Mouse (Mus musculus) forebrain, embryonic 14.5 days (tissue): ENCODE results near the gene Upk1a. TPM values are rescaled to one million over a fixed set of nuclear protein-coding genes. Genes with fewer than 3 reads are reported as not detected.
A peak's percentile ranks its signal among the peaks of the same experiment; 100 is the strongest.

Source experiments
- ATAC-seq: fragments of 200-750 bp; cut with Nextera tagmentation; 2 replicates; pipeline ENCODE4 v1.8.0; 2017; ENCODE audit warnings: mild to moderate bottlenecking, moderate library complexity
- DNase-seq: peaks from one replicate; pipeline ENCODE4 v3.0.0-alpha.2; 2015; ENCODE audit warnings: low spot score
- H3K27ac ChIP-seq: fragments of 300-500 bp; sonication (generic); 2 replicates; pipeline ENCODE4 v1.5.1; 2014; ENCODE audit warnings: low read depth, mild to moderate bottlenecking, control low read depth, low read length, moderate library complexity
- H3K27me3 ChIP-seq: fragments of 300-500 bp; sonication (generic); replicated peaks from 2 replicates; pipeline ENCODE4 v1.6.1; 2014; ENCODE audit warnings: low read length, control low read depth, mixed read lengths; ENCODE audit not compliant: control insufficient read depth, insufficient read depth
- H3K36me3 ChIP-seq: fragments of 300-500 bp; sonication (generic); 2 replicates; pipeline ENCODE4 v1.6.1; 2014; ENCODE audit warnings: low read length, control low read depth; ENCODE audit not compliant: control insufficient read depth, insufficient read depth
- H3K4me1 ChIP-seq: fragments of 300-500 bp; sonication (generic); 2 replicates; pipeline ENCODE4 v1.6.1; 2014; ENCODE audit warnings: antibody characterized with exemption, low read length, control low read depth; ENCODE audit not compliant: control insufficient read depth, insufficient read depth
- H3K4me2 ChIP-seq: fragments of 300-500 bp; sonication (generic); 2 replicates; pipeline ENCODE4 v1.6.1; 2014; ENCODE audit warnings: mild to moderate bottlenecking, control low read depth, low read length
- H3K4me3 ChIP-seq: fragments of 300-500 bp; sonication (generic); 2 replicates; pipeline ENCODE4 v1.5.1; 2014; ENCODE audit warnings: low read depth, low read length, control low read depth
- H3K9ac ChIP-seq: fragments of 300-500 bp; sonication (generic); 2 replicates; pipeline ENCODE4 v1.6.1; 2014; ENCODE audit warnings: mild to moderate bottlenecking, low read length, control low read depth, moderate library complexity
- H3K9me3 ChIP-seq: fragments of 300-500 bp; sonication (generic); replicated peaks from 2 replicates; pipeline ENCODE4 v1.6.1; 2016; ENCODE audit warnings: low read length, control low read depth, mixed read lengths; ENCODE audit not compliant: control insufficient read depth
- WGBS: fragments of 180-500 bp; shearing (Covaris S2); extraction: QIAGEN DNeasy Blood & Tissue Kit; methylation state at CpG from one replicate; pipeline ENCODE4 v1.1.7; 2014; 5-methylcytosine and 5-hydroxymethylcytosine counted together
- polyA plus RNA-seq: library from polyadenylated mRNA; unstranded; fragments of >200 nt; fragmentation: Nextera tagmentation; extraction: Ambion mirVana; gene quantifications from 2 replicates; pipeline ENCODE4 v1.2.1, GENCODE M21; 2014

Gene Upk1a
- 0.20 and 0.25 TPM in 2 replicates for polyA plus RNA-seq

- Histone ChIP-seq H3K27ac (no peak within 1 kb of the TSS), H3K36me3 (peaks cover 25% of the 10 kb centered on the region), H3K4me2 (no peak within 1 kb of the TSS), H3K4me3 (no peak within 1 kb of the TSS), H3K27me3 (no peaks in the 10 kb centered on the region), H3K9me3 (no peaks in the 10 kb centered on the region), H3K9ac (no peak within 1 kb of the TSS), H3K4me1 (no peaks in the 10 kb centered on the region)
- ATAC-seq = no peak
- no peak for DNase-seq
- WGBS = 84% methylated on average over 8 of the region's 8 CpGs
Observed at GRCm38 (mm10) chr7:30612654-30613402, at the start of gene Upk1a. TSS of gene Upk1a (minus strand) at chr7:30612847.

DNA sequence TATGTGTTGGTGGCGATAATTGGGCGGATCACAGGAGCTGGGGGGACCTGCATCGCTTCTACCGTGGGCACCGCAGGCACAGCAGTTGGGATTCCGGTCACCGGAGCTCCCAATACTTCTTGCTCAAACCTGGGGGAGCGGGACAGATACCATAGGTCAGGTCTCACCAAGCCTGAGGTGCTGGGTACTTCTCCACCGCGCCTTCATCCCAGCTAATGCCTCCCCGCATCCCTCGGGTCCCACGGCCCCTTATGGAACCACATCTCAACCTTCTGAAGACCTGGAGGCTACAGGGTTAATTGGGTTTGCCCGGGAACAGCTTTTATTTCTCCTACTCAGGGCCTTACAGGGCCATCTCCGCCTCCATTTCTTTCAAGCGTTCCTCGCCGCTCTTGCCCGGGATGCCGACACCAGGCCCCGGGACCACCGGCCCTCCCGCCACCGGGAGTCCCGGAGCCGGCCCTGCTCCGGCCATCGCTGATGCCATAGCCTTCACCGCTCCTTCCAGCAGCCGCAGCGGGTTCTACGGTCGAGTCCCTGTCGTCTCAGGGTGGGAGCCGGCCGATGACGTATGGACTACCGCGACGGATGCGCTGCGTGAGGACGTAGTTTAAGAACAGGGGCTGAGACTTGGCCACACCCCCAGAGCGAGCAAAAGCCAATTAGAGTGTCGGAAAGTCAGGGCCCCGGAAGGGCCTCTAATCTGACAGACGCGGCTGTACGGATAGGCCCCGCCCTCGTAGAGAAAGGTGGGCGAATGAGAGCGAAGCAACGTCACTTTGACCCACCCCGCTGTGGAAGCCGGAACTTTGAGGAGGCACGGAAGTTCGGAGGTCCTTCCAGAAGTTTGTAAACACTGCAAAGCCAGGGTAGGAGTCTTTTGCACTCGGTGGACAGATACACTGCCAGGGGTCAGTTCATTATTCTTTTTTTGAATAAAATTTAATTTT, 37.2 kb upstream of the Upk1a start, which contains the start of gene Rbm42:
TSS of gene Rbm42 (minus strand) at position 727 of the 950 bp plus-strand sequence.
- Histone ChIP-seq H3K27ac (no peak within 1 kb of the TSS), H3K4me2 (peak within 1 kb of the TSS; percentile 95), H3K36me3 (peaks cover 58% of the 10 kb centered on the region), H3K4me1 (peaks cover 4% of the 10 kb centered on the region), H3K9me3 (no peaks in the 10 kb centered on the region), H3K4me3 (peak within 1 kb of the TSS; percentile 86), H3K9ac (peak within 1 kb of the TSS; percentile 94), H3K27me3 (no peaks in the 10 kb centered on the region)
- DNase-seq (peak; percentile 100), ATAC-seq (peak; percentile 100)
- 1% methylated on average over 59 of the region's 59 CpGs for WGBS

GRCm38 (mm10) chr7:30639083-30639482, 26.4 kb upstream of the Upk1a start:
- 32% methylated on average over 4 of the region's 4 CpGs for WGBS
- H3K4me3 ChIP-seq = no peak overlapping the region
- ATAC-seq = no peak
- H3K9ac ChIP-seq = no peak overlapping the region
- peaks cover 42% of the 10 kb centered on the region for H3K36me3 ChIP-seq
- DNase-seq = no peak
- H3K4me2 ChIP-seq = no peak overlapping the region
- H3K27me3 ChIP-seq = peaks cover 30% of the 10 kb centered on the region
- no peaks in the 10 kb centered on the region for H3K4me1 ChIP-seq
- H3K27ac ChIP-seq = no peak overlapping the region
- no peaks in the 10 kb centered on the region for H3K9me3 ChIP-seq

DNA sequence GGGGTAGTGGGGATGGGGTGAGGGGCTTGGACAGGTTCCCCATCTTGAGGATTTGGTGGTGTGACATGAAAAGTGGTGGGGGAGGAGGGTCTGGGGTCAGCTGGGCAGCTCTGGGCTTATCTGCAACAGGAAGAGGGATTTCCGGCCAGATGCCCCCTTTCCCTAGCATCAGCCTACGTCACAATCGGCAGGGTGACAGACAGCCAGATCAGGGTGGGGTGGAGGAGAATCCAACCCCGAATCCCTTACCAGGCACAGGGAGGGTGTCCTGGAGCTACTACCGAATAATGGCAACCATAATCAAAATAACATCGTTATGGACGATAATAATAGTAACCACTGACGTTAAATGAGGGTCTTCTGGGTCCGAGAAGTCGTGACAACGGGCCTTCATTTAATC, 23.7 kb upstream of the Upk1a start:
- H3K27ac ChIP-seq = no peak overlapping the region
- WGBS = 32% methylated on average over 11 of the region's 11 CpGs

DNA sequence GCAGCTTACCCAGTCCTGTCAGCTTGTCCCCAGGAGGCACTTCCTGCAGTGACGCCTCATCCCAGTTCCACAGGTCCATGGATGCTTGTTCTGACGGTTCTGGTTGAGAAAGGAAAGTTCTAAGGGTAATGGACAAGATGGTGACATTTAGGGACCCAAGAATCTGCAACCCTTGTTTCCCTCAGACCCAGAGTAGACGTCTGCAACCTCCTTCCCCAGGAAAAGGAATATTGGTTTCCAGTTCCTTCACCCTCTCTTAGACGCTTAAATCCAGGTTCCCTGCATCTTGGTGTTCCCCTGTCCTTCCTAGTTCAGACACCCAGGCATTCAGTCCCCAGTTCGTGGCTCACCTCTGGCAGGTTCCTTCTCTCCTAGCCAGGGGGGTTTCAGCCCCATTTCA, 23.1 kb upstream of the Upk1a start, which contains the start of gene Etv2:
TSS of gene Etv2 (minus strand) at position 101 of the 400 bp plus-strand sequence.
- Histone ChIP-seq H3K4me2 (0 out of 2 replicates have a peak within 1 kb of the TSS, but pooled peaks have one; percentile 20), H3K4me3 (no peak within 1 kb of the TSS), H3K27ac (no peak within 1 kb of the TSS), H3K36me3 (peaks cover 9% of the 10 kb centered on the region), H3K9me3 (no peaks in the 10 kb centered on the region), H3K4me1 (no peaks in the 10 kb centered on the region), H3K27me3 (peaks cover 57% of the 10 kb centered on the region), H3K9ac (no peak within 1 kb of the TSS)
- ATAC-seq = no peak
- DNase-seq = no peak
- WGBS = 4% methylated on average over 5 of the region's 5 CpGs

More for the DNA sequence above, 23.7 kb upstream of the Upk1a start:
- no peaks in the 10 kb centered on the region for H3K9me3 ChIP-seq
- H3K4me3 ChIP-seq = no peak overlapping the region
- no peak overlapping the region for H3K9ac ChIP-seq
- ATAC-seq (no peak), DNase-seq (no peak)
- H3K4me2 ChIP-seq = no peak overlapping the region
- peaks cover 55% of the 10 kb centered on the region for H3K27me3 ChIP-seq
- H3K36me3 ChIP-seq = peaks cover 15% of the 10 kb centered on the region
- H3K4me1 ChIP-seq = no peaks in the 10 kb centered on the region

DNA sequence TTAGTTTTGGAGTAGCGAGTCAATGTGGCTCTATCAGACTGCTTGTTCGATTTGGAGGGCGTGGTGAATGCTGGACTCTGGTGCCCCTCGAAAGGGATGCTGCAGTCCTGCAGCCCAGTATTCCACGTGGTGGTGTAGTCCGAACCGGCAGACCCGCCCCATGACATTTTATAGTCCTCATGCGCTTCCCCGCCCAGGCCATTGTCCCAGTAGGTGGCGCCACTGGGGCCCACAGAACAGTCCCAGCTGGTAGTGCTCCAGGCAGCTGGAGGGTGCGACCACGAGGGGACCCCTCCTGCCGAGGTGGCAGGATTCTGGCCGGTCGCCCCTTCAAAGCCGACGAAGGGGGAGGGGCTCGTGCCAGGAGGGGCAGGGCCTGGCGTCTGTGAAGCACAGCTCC, 22.0 kb upstream of the Upk1a start:
- under 1% methylated on average over 20 of the region's 20 CpGs for whole genome bisulfite sequencing
- H3K4me3 ChIP-seq = no peak overlapping the region
- H3K36me3 ChIP-seq = no peaks in the 10 kb centered on the region
- 0 out of 2 replicates have a peak overlapping the region, but pooled peaks have one; percentile 20 for H3K4me2 ChIP-seq
- DNase-seq (peak; percentile 48), ATAC-seq (0 out of 2 replicates have a peak, but pooled peaks have one; percentile 26)
- no peaks in the 10 kb centered on the region for H3K9me3 ChIP-seq
- H3K4me1 ChIP-seq = no peaks in the 10 kb centered on the region
- no peak overlapping the region for H3K9ac ChIP-seq
- no peak overlapping the region for H3K27ac ChIP-seq
- H3K27me3 ChIP-seq = peaks cover 57% of the 10 kb centered on the region

GRCm38 (mm10) chr7:30633762-30634412, 21.2 kb upstream of the Upk1a start:
- Histone ChIP-seq H3K36me3 (no peaks in the 10 kb centered on the region), H3K27ac (no peak overlapping the region), H3K9me3 (no peaks in the 10 kb centered on the region), H3K4me1 (no peaks in the 10 kb centered on the region), H3K9ac (no peak overlapping the region), H3K4me2 (no peak overlapping the region), H3K27me3 (peaks cover 57% of the 10 kb centered on the region), H3K4me3 (no peak overlapping the region)
- ATAC-seq = no peak
- no peak for DNase-seq
- 5% methylated on average over 27 of the region's 27 CpGs for WGBS

GRCm38 (mm10) chr7:30629013-30629412, 16.4 kb upstream of the Upk1a start:
- Histone ChIP-seq H3K36me3 (0 out of 2 replicates have a peak, but pooled peaks cover 4% of the 10 kb centered on the region), H3K4me2 (no peak overlapping the region), H3K27ac (no peak overlapping the region), H3K4me3 (no peak overlapping the region), H3K9ac (no peak overlapping the region), H3K27me3 (peaks cover 29% of the 10 kb centered on the region), H3K4me1 (peaks cover 5% of the 10 kb centered on the region), H3K9me3 (no peaks in the 10 kb centered on the region)
- no peak for DNase-seq
- ATAC-seq = no peak
